Mouse (Mus musculus): ENCODE results near the gene Rab3gap2. TPM values are rescaled to one million over a fixed set of nuclear protein-coding genes. Genes with fewer than 3 reads are reported as not detected.
A peak's percentile ranks its signal among the peaks of the same experiment; 100 is the strongest.

Gene Rab3gap2
- total RNA-seq (2014; fragmentation: Nextera tagmentation), result 51.7 and 54.4 TPM in 2 replicates
- 58.0 and 59.6 TPM in 2 replicates for total RNA-seq (2017)

DNA sequence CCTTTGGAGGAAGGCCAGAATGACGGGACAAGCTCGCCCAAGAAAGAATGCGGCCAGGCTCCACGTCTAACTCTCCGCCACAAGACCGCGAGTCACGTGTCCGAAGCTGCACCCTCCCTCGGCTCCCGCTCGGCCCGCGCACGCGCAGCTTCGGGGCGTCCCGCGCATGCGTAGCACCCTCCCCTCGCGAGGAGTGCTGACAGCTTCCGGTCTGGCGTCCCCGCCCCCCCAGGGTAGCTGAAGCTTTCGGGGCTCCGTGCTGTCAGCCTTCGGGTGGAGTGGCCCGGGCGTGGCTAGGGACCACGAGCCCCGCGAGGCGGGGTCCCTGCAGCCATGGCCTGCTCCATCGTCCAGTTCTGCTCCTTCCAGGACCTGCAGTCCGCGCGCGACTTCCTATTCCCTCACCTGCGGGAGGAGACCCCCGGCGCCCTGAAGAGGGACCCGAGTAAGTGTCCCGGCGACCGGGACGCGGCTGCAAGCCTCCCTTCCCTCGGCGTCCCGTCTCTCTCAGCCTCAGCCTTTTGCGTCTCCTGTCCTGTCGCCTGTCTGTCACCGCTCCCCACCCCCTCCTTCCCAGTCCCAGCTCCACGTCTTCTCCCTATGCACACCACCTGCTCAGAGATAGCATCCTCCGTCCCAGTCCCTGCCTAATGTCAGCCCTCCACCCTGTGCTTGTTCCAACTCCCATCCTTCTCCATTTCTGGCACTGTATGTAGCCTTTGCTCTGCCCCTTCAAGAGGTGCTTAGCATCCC lies at the start of gene Rab3gap2:
Gene Rab3gap2, plus strand, starts transcription at position 209 of the 753 bp plus-strand sequence.
- peak; percentile 78 for ATAC-seq (replicated peaks; ENCODE audit: poor library complexity, severe bottlenecking)

DNA sequence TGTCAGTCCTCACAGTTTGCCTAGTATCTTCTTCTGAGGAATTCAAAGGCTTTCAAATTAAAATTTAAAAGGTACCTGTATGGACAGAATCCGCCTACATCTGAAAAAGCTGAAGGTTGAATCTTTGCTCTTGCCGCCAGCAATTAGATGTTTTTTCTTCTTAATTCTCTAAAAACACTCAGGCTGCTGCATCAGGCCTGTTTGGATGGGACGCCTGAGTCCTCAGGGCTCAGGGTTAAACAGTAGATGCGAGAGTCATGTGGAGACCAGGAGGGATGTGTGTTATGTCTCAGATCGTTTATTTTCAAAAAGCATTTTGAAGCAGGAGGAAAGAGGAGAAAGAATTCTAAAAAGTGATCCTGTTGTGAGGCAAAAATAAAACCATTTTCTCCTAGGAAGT lies 30.3 kb upstream of the Rab3gap2 start:
- ATAC-seq (replicated peaks; ENCODE audit: poor library complexity, severe bottlenecking), result no peak

DNA sequence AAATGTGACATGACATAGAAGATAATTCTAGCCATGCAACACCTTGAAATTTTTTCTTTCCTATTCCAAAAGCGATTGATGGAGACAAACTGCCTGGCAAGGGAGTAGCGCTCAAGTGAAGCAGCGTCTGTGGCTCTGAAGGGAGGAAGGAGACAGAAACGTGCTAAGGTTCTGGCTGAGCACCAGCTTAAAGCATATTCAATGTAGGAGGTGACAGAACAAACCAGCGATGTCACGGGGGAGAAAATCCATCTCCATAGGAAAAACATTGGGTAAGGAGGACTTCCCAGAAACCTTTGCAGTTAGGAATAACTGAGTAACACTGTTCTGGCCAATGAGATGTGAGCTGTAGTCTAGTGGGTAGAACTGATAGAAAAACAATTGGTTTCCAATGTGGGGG lies 26.1 kb upstream of the Rab3gap2 start:
- no peak for ATAC-seq (replicated peaks; ENCODE audit: poor library complexity, severe bottlenecking)

DNA sequence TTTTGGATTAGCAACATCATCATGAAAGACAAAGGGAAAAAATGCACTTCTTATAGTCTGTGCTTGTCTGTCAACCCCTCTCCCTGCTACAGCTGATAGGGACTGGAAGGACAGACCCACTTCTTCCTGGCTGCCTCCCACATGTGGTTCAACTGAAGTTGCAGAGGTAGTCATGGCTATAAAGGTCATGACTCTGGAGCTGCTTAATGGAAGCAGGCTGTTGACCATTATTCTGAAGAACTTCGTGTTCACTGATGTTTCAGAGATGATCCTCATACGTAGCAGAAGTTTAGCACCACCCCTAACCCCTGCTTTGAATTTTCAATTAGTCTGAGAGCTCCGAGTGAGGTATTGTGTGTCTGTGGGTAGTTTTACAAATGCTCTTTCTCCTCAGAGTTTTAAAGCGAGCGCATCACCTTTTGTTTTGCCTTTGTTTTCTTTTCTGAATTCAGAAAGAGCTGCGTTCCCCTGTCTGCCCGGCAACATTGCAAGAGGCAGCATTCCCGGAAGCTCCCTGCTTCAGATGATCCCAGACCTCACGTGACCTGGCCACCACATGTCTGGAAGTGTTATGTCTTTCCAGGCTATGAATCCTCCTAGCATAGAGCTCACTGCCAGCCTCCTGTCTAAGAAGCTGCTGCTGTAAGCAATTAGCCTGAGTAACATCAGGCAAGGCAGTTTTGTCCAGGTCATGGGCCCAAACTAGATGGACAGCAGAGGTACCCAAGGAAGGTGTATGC lies 20.2 kb upstream of the Rab3gap2 start:
- ATAC-seq (replicated peaks; ENCODE audit: poor library complexity, severe bottlenecking), result no peak

DNA sequence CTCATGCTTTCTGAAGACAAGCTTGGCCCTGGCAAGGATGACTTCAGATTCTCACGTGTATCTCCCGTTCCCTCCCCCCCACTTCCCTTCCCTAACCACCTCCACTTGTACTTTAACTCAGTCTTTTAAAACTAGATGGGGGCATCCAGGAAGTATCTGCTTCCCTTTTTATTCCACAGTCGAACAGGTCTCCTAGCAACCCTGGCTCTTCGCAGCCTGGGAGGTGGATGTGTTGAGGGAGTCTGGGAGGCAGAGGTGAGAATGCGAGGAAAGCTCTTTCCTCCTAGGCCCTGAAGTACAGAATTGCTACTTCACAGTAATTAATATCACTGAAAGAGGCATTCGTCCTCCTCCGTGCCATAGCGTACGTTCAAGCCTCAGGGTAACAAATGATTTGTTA lies 18.4 kb upstream of the Rab3gap2 start:
- peak; percentile 49 for ATAC-seq (replicated peaks; ENCODE audit: poor library complexity, severe bottlenecking)

DNA sequence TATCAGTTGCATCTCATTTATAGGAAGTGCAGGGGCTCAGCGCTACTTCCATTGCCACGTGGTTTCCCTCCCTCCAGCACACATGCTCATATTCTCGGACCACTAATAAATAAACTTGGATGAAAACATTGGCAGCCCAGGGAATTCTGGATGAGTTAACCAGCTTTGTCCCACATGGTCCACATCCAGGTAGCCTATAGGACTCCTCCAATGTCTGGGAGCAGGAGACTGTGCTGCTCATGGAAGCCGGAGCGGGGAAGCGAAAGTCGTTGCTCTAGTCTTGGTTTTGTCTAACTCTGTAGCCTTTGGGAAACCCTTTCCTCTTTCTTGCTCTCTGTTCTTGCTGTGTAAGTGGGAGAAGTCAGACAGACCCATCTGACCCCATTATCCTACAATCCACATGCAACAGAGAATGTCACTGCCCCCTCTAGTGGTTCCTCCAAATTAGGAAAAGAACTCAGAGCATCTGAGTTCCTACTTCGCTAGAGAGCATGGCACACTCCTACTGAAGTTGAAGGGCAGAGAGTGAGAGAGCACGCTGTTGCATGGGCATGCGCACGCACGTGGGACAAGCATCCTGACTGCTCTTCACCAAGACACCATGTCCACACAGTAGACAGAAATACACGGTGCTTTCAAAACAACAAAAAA lies 16.7 kb upstream of the Rab3gap2 start:
- ATAC-seq (replicated peaks; ENCODE audit: poor library complexity, severe bottlenecking), result peak; percentile 74

DNA sequence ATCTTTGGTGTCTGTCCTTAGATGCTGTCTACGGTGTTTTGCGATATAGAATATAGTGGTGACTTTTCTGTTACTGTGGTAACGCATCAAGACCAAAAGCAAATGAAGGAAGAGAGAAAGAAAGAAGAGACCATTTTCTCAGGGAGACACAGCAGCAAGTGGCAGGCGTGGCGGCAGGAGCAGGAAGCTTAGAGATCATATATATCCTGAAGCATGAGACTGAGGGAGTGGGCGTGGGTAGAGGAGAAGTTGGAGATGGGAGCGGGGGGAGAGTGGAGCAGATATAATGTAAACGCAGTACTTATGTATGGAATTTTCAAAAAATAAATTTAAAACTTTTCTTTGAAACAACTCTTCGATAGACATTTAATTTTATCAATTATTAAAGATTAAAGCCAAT lies 14.0 kb upstream of the Rab3gap2 start:
- ATAC-seq (replicated peaks; ENCODE audit: poor library complexity, severe bottlenecking), result no peak

DNA sequence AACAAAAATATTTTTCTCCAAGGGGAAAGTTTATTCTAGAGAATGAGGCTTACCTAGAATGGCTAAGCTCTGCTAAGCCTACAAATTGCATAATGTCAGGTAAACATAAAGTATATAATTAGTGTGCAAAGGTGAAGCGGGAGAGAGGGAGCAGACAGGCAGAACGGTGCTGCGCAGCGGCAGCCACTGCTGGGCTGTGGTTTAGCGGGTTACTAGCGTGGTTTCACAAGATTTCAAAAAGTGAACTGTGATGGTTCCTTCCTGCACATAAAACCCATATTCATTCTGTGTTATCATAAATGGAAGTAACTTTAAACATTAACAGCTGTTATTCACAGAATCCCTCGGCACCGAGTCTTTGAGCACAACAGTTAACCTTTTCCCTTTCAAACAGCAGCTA lies 11.8 kb upstream of the Rab3gap2 start:
- peak; percentile 59 for ATAC-seq (replicated peaks; ENCODE audit: poor library complexity, severe bottlenecking)

DNA sequence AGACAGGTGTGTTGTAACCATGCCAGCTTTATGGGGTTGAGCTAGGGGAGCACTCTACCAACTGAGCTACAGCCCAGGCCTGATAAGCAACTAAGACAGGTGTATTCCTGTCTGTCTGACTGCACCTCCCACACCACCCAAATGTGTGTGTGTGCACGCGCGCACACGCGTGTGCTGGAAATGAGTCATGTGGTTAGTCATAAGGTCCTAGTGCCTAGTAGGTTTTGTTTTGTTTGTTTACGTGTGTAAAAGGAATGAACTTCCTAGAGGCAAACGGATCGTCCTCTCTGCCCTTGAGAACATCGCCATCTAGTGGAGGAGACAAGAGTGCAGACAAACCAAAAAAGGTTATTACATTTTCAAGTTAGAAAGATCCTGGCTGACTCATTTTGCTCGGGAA lies 10.4 kb upstream of the Rab3gap2 start:
- peak; percentile 77 for ATAC-seq (replicated peaks; ENCODE audit: poor library complexity, severe bottlenecking)

DNA sequence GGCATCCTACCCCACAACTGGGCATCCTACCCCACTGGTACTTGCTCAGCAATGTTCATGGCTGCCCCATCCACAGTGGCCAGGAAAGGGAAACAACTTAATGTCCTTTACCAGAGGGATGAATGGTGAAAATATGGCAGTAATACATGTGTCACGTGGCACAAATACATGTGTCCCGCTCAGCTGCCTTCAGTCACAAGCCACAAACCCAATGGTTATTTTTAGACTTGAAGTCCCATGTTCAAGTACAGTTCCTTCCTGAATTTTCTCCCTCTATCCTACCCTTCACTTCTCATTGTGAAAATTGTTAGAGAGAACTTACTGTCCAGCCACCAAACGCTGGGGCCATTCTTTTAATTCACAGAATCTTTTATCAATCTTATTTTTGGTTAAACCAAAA lies 7.6 kb upstream of the Rab3gap2 start:
- ATAC-seq (replicated peaks; ENCODE audit: poor library complexity, severe bottlenecking), result peak; percentile 49

DNA sequence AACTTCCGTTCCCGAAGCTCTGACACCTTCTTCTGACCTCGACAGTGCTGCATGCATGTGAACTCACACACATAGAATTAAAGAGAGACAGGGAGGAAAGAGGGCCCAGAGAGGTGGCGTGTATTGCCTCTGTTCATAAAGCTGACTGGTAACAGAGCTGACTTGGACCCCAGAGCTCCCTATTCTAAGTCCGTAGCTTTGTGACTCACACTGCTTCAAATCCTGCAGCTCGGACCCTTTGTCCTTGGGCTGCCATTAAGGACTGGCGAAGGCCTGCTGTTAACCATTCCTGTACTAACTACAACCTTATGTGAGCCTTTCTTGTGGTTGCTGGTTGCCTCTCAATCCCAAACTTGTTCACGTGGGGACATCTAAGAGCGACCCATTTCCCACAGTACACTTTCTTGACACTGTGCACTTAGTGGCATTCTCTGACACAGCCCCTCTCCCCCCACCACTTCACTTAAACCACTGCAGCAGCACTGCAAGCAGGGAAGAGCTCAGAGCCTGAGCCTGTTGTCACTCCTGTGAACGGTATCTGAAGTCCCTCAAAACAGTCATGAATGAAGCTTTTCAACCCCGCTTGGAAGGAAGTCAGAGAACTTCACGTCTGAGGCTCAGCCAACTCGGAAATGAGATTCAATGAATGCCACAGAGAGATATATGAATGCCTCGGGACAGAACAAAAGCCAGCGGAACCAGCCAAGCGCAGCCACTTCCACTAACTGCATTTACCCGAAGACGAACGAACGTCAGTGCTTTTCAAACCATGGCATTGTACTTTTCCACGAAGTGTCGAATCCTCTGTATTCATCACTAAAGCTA lies 3.1 kb upstream of the Rab3gap2 start:
- ATAC-seq (replicated peaks; ENCODE audit: poor library complexity, severe bottlenecking), result no peak

DNA sequence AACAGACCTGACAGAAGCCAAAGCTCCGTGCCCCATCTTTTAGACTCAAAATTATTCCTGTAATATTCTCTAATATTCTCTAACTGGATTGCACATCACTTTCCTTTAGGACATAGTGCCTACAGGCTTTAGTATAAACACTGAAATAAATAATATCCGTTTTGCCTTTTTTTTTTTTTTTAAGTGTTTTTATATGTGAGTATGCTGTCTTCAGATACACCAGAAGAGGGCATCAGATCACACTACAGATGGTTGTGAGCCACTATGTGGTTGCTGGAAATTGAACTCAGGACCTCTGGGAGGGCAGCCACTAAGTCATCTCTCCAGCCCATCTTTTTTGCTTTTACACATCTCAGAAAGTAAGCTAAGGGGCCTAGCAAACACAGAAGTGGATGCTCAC lies 1.9 kb upstream of the Rab3gap2 start:
- no peak for ATAC-seq (replicated peaks; ENCODE audit: poor library complexity, severe bottlenecking)

DNA sequence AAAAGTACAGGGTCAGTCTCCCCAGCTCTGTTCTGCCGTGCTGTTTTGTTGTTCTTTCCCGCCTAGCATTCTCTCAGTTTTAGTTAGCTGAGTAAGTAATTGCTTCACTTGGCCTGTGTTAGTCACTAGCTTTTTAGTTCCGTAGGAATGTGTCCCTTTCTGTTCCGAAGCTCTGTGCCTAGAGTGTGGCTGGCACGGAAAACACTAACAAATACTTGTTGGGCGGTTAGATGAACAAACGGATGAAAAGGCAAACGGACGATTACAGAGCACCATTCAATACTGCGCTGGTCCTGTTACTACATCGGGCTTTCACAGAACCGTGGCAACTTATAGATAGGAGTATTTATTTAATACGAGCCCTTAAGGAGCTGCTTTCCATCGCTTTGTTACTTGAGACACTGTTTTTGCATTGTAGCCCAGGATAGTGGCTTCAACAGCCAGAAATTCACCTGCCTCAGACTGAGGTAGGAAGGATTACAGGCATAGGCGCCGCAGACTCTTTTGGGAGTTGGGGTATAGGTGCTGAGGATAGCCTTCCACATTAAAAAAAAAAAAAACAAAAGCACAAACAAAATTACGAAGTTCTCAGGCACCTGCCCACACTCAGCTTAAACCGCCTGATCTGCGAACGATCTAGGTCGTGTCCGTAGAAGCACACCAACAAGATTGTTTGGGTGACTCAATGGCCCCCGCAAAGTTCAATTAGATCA lies 565 bp upstream of the Rab3gap2 start:
- peak; percentile 23 for ATAC-seq (replicated peaks; ENCODE audit: poor library complexity, severe bottlenecking)

DNA sequence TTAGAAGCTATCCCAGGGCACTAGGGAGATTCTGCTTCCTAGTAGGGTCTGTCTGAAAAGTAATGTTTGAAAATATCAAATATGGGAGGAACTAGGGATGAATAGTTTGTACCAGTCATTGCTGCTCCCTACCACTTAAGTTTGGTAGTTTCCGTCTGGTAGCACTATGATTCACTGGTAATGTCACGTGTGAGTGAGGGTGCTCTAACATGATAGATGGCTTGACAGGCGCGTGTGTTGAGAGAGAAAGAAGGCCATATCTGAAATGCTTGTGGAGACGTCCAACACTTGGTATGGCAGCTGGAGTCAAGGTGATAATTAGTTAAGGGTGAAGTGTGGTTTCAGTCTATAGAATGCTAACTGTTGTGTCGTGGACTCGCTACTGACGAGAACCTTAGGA lies 1.2 kb downstream of the Rab3gap2 start:
- peak; percentile 28 for ATAC-seq (replicated peaks; ENCODE audit: poor library complexity, severe bottlenecking)

DNA sequence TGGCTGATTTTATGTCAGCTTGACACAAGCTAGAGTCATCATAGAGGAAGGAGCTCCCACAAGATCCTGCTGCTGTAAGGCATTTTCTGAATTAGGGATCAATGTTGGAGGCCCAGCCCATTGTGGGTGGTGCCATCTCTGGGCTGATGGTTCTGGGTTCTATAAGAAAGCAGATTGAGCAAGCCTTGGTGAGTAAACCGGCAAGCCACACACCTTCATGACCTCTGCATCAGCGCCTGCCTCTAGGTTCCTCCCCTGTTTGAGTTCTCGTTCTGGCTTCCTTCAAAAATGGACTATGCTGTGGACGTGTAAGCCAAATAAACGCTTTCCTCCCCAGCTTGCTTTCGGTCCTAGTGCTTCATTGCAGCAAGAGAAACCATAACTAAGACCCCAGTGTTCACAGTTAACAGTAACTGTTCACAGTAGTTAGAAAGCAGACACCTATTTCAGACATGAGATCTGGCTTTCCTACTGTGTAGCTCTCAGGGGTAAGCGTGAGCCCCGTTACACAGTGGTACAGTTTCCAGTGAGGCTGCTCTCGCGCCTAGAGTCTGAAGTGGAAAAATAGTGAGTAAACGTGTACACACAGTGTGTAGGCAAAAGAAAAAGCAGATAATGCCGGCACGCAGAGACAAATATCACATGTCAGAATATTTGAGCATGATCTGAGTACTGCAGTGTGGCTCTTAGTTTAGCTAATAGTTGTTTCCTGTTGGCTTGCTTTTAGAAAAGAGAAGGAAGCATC lies 4.1 kb downstream of the Rab3gap2 start:
- peak; percentile 13 for ATAC-seq (replicated peaks; ENCODE audit: poor library complexity, severe bottlenecking)

DNA sequence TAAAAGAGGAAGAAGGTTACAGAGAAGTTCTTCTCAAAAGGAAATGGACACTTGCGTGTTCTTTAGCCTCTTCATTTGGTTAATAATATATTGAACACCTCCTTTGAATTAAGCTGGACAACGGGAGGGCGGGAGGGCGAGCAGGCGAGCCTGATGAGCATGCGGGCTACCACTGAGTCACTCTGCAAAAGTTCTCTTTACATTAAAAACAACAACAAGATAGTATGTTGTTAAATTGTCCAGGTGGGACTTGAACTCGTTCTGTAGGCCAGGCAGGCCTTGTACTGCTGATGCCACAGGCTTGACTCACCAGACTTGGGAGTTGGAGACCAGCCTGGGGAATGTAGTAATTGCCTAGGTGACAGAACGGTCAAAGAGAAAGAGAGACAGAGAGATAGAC lies 4.8 kb downstream of the Rab3gap2 start:
- no peak for ATAC-seq (replicated peaks; ENCODE audit: poor library complexity, severe bottlenecking)

DNA sequence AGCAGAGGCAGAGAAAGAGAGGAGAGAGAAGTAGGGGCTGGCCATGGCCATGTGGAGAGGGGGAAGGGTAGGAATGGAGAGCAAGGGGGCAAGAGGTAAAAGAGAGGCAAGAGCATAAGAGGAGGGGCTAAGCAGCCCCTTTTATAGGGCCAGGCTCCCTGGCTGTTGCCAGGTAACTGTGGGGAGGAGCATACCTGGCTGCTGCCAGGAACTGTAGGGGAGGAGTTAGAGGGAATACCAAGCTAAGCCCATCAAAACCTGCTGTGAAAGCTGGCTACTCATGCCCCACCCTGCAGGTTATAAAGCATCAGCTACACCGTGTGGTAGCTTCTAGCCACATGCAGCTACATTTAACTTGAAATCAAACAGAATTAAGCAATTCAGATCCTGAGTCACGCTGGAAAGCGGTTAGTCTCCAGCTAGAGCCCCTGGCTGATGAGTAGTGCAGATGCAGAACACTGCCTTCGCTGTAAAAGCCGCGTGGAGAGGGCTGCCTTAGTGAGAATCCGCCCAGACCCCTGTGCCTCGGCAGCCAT lies 5.8 kb downstream of the Rab3gap2 start:
- ATAC-seq (replicated peaks; ENCODE audit: poor library complexity, severe bottlenecking), result peak; percentile 86

DNA sequence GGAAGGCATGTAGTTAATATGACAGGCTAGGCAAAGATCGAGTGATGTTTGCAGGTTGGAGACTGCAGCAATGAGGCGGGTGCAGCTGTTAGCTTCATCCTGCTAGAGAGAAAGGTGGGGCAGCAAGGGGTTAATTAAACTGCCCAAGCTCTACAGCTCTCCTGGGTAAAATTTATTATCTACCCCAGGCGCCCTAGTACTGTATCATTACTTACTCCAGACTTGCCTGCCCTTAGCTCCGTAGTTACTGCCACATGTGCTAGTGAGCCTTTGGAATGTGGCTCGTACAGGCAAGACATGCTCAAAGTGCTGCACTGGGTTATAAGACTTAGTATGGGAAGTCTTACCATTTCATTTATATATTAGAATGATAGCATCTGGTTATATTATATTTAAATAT lies 12.4 kb downstream of the Rab3gap2 start:
- no peak for ATAC-seq (replicated peaks; ENCODE audit: poor library complexity, severe bottlenecking)

DNA sequence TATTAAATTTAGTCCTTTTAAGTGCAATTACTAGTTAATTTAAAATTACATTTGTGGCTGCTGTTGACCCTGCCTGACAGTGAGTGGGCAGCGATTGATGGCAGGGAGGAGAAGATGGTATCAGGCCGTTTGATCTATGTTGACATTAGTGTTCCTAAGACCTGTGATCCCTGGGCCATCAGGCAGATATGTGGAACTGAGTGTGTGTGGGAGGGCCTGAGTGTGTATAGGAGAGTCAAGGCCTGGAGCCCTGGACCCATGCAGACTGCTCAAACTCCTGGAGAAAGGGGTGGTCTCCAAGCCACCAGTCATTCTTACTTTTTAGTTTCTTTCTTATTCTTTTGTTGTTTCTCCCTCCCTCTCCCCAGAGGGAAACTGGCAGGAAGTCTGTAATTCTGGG lies 12.8 kb downstream of the Rab3gap2 start:
- ATAC-seq (replicated peaks; ENCODE audit: poor library complexity, severe bottlenecking), result no peak

Measured in granulocyte monocyte progenitor cell, adult 5-6 weeks (primary cell).